Mouse (Mus musculus): ENCODE measurements around the gene Arpc4. TPM values are rescaled to one million over a fixed set of nuclear protein-coding genes. Genes with fewer than 3 reads are reported as not detected.
"Not testable (repeated sequence)": the region's sequence is repeated elsewhere in the genome, so short reads cannot be mapped to it uniquely, and the experiment has no call there.

The Arpc4 gene
- total RNA-seq (2021), result 10 to 100 TPM; 66.6 to 66.9 TPM
- long read RNA-seq, experiment 1, transcript Arpc4-201 (6 exons, 2,270 nt), result major isoform, 30 of 32 reads
- long read RNA-seq, experiment 1, partial matches to known transcripts, result 0 of 32 reads
- long read RNA-seq, experiment 1, other reads (novel, unspliced or antisense), result 2 of 32 reads
- long read RNA-seq, experiment 2, transcript Arpc4-201 (6 exons, 2,270 nt), result major isoform, 32 of 38 reads
- long read RNA-seq, experiment 2, partial matches to known transcripts, result 6 of 38 reads
- long read RNA-seq, experiment 2, other reads (novel, unspliced or antisense), result 0 of 38 reads

DNA sequence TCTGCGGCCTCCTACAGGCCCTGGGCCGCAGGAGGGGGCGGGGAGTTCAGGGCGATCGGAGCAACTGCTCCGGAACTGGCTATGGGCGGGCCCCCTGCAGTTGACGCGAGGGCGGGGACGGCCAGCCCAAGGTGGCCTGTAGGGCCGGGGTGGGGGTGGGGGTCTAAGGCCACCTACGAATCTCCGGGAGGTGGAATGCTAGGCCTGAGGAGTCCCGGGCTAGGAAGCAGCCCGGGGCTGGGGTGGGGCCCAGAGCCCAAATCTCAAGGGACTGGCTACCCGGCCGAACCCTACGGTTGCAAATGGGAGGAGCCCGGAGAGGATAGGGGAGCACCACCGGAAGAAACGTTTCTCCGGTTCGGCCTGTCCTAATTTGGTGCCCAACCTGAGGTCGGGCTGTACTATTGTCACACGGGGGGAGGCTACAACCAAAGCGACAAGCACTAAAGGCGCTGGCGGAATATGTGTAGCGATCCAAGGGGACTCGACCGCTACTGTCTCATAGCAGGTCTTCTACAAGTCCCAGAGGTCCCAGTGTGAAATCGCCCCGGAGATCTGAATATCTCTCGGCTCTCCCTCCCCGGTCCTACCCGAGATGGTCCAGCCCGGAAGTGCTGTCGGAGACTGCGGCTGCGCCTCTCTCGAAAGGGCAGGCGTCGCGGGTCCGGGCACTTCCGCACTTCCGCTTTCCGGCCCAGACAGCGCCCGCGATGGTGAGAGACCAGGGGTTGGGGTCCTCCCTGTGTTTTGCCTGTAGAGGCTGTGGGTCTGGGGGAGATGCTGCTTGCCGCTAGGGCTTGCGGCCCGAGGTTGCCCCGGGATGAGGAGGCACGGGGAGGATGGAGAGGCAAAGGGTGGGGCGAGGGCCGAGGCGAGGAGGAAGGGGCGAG, at the start of gene Arpc4, which contains the start of gene Tada3:
Gene Arpc4, plus strand, starts transcription at position 620 of the 890 bp plus-strand sequence.
Gene Tada3, minus strand, starts transcription at position 388 of the 890 bp plus-strand sequence.
- peak; percentile 92 for DNase-seq
- intact Hi-C loops (cut with DNase I; ENCODE audit: low total_unique reads), result no loop called here

- intact Hi-C loops (cut with DNase I; ENCODE audit: low total_unique reads), result no loop called here
- no peak for DNase-seq
Measured at GRCm38 (mm10) chr6:113329396-113329795, 48.5 kb upstream of the Arpc4 start.

- DNase-seq, result no peak
- intact Hi-C loops (cut with DNase I; ENCODE audit: low total_unique reads), result no loop called here
Measured at GRCm38 (mm10) chr6:113330547-113330946, 47.4 kb upstream of the Arpc4 start.

- intact Hi-C loops (cut with DNase I; ENCODE audit: low total_unique reads), result no loop called here
- no peak for DNase-seq
Measured at GRCm38 (mm10) chr6:113331721-113332120, 46.2 kb upstream of the Arpc4 start.

GRCm38 (mm10) chr6:113332734-113333133, 45.2 kb upstream of the Arpc4 start:
- DNase-seq; intact Hi-C loops (cut with DNase I; ENCODE audit: low total_unique reads): not testable (repeated sequence)

DNA sequence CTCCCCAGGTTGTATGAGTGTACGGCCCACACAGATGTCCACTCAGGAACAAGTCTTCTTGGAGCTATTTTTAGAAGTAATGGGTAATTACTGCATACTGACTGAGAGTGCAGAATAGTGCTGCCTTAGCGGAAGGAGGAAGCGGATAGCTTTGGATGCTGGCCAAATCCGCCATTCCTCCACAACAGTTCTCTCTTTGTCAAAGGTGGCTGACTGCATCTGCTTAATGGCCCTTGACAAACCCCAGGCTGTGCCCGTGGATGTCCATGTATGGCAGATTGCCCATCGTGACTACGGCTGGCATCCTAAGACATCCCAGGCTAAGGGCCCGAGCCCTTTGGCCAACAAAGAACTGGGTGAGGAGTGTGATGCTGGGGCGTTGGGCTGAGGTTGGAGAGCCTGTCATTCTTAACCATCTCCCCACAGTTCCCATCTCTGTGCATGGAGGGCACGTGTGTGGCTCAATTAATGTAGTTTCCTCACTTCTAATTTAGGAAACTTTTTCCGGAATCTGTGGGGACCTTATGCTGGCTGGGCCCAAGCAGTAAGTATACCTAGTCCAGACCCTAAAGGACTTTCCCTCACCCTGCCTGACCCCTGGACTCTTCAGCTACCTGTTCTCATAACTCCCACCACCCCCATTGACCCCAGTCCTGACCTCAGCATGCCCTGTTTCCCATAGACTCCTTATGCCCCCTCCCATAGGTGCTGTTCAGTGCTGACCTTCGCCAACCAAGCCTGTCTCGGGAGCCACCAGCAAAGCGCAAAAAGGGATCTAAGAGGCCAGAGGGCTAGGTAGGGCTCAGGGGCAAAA, 44.6 kb upstream of the Arpc4 start:
- intact Hi-C loops (cut with DNase I; ENCODE audit: low total_unique reads), result no loop called here
- DNase-seq, result peak; percentile 64

GRCm38 (mm10) chr6:113334216-113334615, 43.7 kb upstream of the Arpc4 start:
- DNase-seq, result no peak
- intact Hi-C loops (cut with DNase I; ENCODE audit: low total_unique reads), result no loop called here

DNA sequence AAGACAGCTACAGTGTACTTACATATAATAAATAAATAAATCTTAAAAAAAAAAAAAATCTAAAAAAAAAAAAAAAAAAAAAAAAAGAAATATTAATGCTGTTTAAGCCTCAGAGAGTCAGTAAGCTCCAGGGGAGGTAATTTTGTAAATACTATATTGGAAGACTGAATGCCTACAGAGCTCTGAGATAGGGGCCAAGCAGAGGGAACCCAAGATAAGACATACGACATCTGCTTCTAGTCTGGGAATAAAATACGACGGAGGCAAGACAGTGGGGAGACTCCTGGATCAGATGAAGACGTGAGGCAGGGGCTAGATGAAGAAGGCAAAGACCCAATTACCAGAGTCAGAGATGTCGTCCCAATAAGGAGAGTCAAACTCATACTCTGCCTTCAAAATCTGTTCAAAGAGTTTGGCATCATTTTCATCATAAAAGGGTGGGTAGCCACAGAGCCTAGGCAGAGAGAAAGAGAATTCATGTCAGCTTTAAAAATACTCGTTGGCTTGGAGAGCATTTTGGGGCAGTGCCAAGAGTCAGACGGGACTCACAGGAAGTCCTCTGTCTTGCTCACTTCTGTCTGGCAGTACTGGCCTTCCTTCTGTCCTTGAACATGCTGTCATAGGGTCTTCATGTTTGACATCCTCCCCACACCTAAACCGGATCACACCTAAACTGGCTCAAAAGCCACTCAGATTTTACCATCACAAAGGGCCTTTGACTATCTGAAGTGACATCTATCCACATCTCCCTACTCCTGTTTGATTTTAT, 40.9 kb upstream of the Arpc4 start:
- intact Hi-C loops (cut with DNase I; ENCODE audit: low total_unique reads), result no loop called here
- DNase-seq, result no peak

GRCm38 (mm10) chr6:113341574-113341973, 36.3 kb upstream of the Arpc4 start:
- no peak for DNase-seq

DNA sequence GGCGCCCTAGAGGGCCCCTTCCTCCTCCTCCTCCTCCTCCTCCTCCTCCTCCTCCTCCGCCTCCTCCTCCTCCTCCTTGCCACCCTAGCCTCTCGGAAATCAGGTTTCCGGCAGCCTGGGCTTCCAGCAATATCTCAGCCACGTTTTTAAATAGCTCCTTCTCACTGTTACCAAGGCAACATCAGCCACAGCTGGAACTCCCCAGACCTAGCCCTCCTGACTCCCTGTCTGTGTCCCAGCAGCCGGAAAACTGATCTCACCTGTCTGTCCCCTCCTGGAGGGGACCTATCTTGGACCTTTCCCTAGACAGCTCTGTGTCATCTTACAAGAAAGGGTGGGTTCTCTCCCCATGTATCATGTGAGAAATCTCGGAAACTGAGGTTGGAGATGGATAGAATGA, 35.6 kb upstream of the Arpc4 start:
- intact Hi-C loops (cut with DNase I; ENCODE audit: low total_unique reads), result no loop called here
- DNase-seq, result no peak

More at GRCm38 (mm10) chr6:113341574-113341973, 36.3 kb upstream of the Arpc4 start:
- intact Hi-C loops (cut with DNase I; ENCODE audit: low total_unique reads), result no loop called here

DNA sequence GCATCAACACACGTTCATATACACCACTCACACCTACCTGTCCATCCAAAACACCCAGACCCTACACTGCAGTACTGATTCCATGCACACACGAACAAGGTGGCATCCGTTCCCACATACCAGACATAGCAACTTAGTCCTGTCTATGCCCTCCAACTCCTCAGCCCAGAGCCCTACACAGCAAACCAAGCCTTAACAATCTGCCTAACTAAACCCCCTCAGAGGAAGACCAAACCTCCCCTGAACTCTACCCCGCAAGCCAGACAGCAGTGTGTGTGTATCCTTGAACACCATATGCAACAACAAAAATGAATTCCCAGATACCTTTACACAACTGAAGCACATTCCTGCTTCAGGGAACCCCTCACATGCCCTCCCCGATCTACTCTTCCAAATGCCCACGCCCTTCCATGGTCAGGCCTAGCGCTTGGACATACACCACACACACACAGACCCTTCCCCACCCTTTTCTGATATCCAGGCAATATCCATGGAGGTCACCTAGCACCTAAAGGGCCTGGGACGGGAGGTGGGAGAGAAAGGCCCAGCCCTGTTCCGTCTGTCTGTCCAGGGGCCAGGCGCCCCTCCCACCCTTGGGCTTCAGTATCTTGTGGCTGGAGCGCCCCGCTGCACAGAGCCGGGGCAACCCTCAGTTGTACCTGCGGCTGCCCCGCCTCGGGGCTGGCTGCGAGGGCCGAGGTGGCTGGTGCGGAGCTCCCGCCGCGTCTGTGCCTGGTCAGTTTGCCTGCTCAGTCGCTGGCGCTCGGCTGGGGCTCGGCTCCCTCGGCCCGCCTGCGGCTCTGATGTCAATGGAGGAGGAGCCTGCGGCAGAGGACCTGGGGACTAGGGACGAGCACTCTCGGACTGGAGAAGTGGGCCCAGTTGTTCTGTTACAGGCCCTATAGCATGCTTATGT, 34.5 kb upstream of the Arpc4 start, which contains the start of gene Camk1:
Gene Camk1, minus strand, starts transcription at position 808 of the 916 bp plus-strand sequence.
- peak; percentile 88 for DNase-seq
- intact Hi-C loops (cut with DNase I; ENCODE audit: low total_unique reads), result no loop called here

- intact Hi-C loops (cut with DNase I; ENCODE audit: low total_unique reads), result no loop called here
- peak; percentile 74 for DNase-seq
Measured at GRCm38 (mm10) chr6:113344321-113344720, 33.6 kb upstream of the Arpc4 start.

GRCm38 (mm10) chr6:113346897-113347296, 31.0 kb upstream of the Arpc4 start:
- DNase-seq, result no peak
- intact Hi-C loops (cut with DNase I; ENCODE audit: low total_unique reads), result no loop called here

DNA sequence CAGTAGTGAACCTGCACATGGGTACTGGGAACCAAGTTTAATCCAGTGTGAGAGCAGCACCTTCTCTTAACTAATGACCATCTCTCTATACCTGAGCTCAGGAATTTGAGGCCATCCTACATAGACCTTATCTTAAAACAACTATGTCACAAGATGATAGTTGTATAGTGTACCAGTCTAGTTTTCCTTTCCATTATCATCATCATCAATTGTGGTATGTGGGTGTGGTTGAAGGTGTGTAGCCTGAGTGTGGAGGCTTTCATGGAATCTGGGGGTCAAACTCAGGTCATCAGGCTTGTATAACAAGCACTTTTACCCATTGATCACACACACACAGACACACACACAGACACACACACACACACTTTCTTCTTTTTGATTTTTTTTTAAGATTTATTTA, 27.4 kb upstream of the Arpc4 start:
- intact Hi-C loops (cut with DNase I; ENCODE audit: low total_unique reads), result no loop called here

DNA sequence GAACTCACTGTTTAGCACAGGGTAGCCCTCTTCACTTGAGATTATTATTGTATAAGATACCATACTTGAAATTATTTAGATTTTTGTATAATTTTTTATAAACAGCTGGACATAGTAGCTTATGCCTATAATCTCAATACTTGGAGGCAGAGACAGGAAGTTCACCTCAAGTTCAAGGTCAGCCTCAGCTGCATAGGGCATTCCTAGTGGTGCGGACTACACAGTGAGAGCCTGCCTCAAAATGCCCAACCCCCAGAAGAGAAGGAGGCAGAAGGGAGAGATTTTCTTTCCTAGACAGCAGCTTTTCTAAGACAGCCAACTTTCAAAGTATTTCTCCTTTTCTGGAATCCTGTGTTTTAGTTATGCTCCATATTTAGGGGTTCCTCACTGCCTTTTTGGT, 26.8 kb upstream of the Arpc4 start:
- intact Hi-C loops (cut with DNase I; ENCODE audit: low total_unique reads), result no loop called here
- no peak for DNase-seq

More for the DNA sequence above, 27.4 kb upstream of the Arpc4 start:
- no peak for DNase-seq

GRCm38 (mm10) chr6:113351653-113352052, 26.3 kb upstream of the Arpc4 start:
- no peak for DNase-seq
- intact Hi-C loops (cut with DNase I; ENCODE audit: low total_unique reads), result no loop called here

- intact Hi-C loops (cut with DNase I; ENCODE audit: low total_unique reads), result no loop called here
- no peak for DNase-seq
Measured at GRCm38 (mm10) chr6:113352820-113353219, 25.1 kb upstream of the Arpc4 start.

GRCm38 (mm10) chr6:113353696-113354095, 24.2 kb upstream of the Arpc4 start:
- intact Hi-C loops (cut with DNase I; ENCODE audit: low total_unique reads), result no loop called here
- no peak for DNase-seq

Measured in gastrocnemius, postnatal 14 days (tissue).